Mouse (Mus musculus) MEL (cell line): ENCODE measurements at regions not wholly inside any gene's neighbourhood (a gene's known extent, or its start where the extent isn't known, plus 50 kb on each side); places are given as distances from the start of the nearest gene placed in this dataset.

Experiments used
- CHD2 ChIP-seq: IDR thresholded peaks from 2 replicates; pipeline ENCODE4 v1.6.1; 2011; ENCODE audit warnings: low read length, improper control_type of control experiment
- CTCF ChIP-seq, 3 experiments: IDR thresholded peaks in 2 of 3; conservative IDR thresholded peaks in 1 of 3; 2 replicates each; pipeline ENCODE4 v1.5.1; 2011 to 2012; ENCODE audit warnings: low read length in 3 of 3, low read depth in 2 of 3, mild to moderate bottlenecking in 2 of 3, improper control_type of control experiment in 1 of 3, inconsistent platforms in 1 of 3, mixed read lengths in 1 of 3, moderate library complexity in 1 of 3; ENCODE audit not compliant: control insufficient read depth in 1 of 3, insufficient read depth in 1 of 3, poor library complexity in 1 of 3, severe bottlenecking in 1 of 3
- EP300 ChIP-seq, 2 experiments: IDR thresholded peaks; 2 replicates each; pipeline ENCODE4 v1.6.1; 2011; ENCODE audit warnings: improper control_type of control experiment in 2 of 2, low read length in 2 of 2, low read depth in 1 of 2, mild to moderate bottlenecking in 1 of 2
- GABPA ChIP-seq: IDR thresholded peaks from 2 replicates; pipeline ENCODE4 v1.6.1; 2012; ENCODE audit warnings: low read depth, mild to moderate bottlenecking, inconsistent platforms, low read length, improper control_type of control experiment, moderate library complexity
- GATA1 ChIP-seq: IDR thresholded peaks from 2 replicates; pipeline ENCODE4 v1.6.1; 2011; ENCODE audit warnings: low read depth, low read length, improper control_type of control experiment
- MAX ChIP-seq: IDR thresholded peaks from 2 replicates; pipeline ENCODE4 v1.6.1; 2011; ENCODE audit warnings: low read length, improper control_type of control experiment
- MAZ ChIP-seq: IDR thresholded peaks from 2 replicates; pipeline ENCODE4 v1.6.1; 2012; ENCODE audit warnings: low read depth, mild to moderate bottlenecking, inconsistent platforms, low read length, improper control_type of control experiment
- MXI1 ChIP-seq: IDR thresholded peaks from 2 replicates; pipeline ENCODE4 v1.6.1; 2011; ENCODE audit warnings: mild to moderate bottlenecking, low read depth, low read length, improper control_type of control experiment
- POLR2A ChIP-seq, 2 experiments: IDR thresholded peaks; 2 replicates each; pipeline ENCODE4 v1.6.1; 2011 to 2012; ENCODE audit warnings: low read length in 2 of 2, mild to moderate bottlenecking in 2 of 2, control low read depth in 1 of 2, improper control_type of control experiment in 1 of 2, low read depth in 1 of 2, moderate library complexity in 1 of 2; ENCODE audit not compliant: control insufficient read depth in 1 of 2, insufficient read depth in 1 of 2, poor library complexity in 1 of 2
- POLR2AphosphoS5 ChIP-seq: IDR thresholded peaks from 2 replicates; pipeline ENCODE4 v1.6.1; 2012; ENCODE audit warnings: low read depth, borderline replicate concordance, mild to moderate bottlenecking, inconsistent platforms, low read length, moderate library complexity, mixed read lengths
- ZMIZ1 ChIP-seq: IDR thresholded peaks from 2 replicates; pipeline ENCODE4 v1.6.1; 2012; ENCODE audit warnings: low read depth, mild to moderate bottlenecking, inconsistent platforms, low read length, improper control_type of control experiment, moderate library complexity
- ZNF384 ChIP-seq: IDR thresholded peaks from 2 replicates; pipeline ENCODE4 v1.6.1; 2012; ENCODE audit warnings: low read depth, mild to moderate bottlenecking, inconsistent platforms, low read length, improper control_type of control experiment

- TF ChIP-seq GATA1 (no peak), POLR2A (IDR thresholded peaks at IDR 0.05; ENCODE audit: control insufficient read depth in 1 of 2, insufficient read depth in 1 of 2, low read depth in 1 of 2, low read length in 2 of 2, poor library complexity in 1 of 2) (no peak), CTCF (IDR thresholded peaks at IDR 0.05 in 2 of 3, conservative IDR thresholded peaks at IDR 0.05 in 1 of 3; ENCODE audit: control insufficient read depth in 1 of 3, insufficient read depth in 1 of 3, low read depth in 2 of 3, low read length in 3 of 3, poor library complexity in 1 of 3, severe bottlenecking in 1 of 3) (no peak), GABPA (no peak), POLR2AphosphoS5 (no peak), MAZ (no peak), MXI1 (no peak), ZNF384 (no peak), EP300 (IDR thresholded peaks at IDR 0.05; ENCODE audit: low read depth in 1 of 2, low read length in 2 of 2) (no peak), ZMIZ1 (no peak), CHD2 (no peak), MAX (no peak)
These were observed 178.9 kb upstream of the Cadm1 start for GRCm38 (mm10) chr9:47351036-47351435.
